Mouse (Mus musculus): Measurements from ENCODE around the gene Srarp. TPM values are rescaled to one million over a fixed set of nuclear protein-coding genes. Genes with fewer than 3 reads are reported as not detected.
A peak's percentile ranks its signal among the peaks of the same experiment; 100 is the strongest.

Gene Srarp
- total and polyA plus RNA-seq, 3 experiments, result 0.94 to 2.2 (median 1.6) TPM

DNA sequence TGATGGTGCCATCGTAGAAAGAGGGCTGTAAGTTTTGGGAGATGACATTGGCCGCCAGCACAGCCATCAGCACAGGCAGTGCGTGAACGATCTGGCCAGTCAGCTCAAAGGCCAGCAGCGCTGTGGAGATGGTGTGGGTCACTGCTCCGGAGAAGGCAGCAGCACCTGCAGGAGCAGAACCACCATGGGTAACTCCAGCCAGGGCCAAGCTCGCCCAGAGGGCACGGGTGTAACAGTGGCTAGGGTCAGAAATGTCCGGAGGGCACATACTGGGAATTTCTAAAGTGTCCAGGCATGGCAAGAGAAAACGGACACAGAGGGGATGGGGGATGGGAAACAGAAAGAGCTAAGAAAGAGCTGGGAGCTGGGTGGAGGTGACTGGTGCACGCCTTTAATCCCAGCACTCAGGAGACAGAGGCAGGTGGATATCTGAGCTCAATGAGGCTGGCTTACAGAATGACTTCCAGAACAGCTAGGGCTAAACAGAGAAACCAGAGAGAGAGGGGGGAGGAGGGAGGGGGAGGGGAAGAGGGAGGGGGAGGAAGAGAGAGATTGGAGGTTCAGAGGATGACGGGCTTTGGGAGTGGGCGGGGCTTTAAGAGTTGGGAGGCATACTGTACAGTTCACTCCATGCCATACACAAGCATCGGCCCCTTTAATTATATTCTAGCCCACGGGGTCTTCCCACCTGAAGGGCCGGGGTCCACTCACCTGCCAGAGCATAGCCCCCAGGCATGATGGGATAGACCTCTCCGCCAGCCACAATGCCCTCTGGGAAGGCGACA is 46.3 kb downstream of the Srarp start:
- Histone ChIP-seq H3K36me3 (ENCODE audit: control insufficient read depth, insufficient read depth, low read length) (no peaks in the 10 kb centered on the region), H3K27ac (no peak overlapping the region), H3K4me1 (ENCODE audit: control insufficient read depth, insufficient read depth, low read length) (no peaks in the 10 kb centered on the region; the same call in 1 of the 2 replicates), H3K4me3 (no peak overlapping the region), H3K79me2 (replicated peaks; ENCODE audit: control insufficient read depth, insufficient read depth, low read length) (no peaks in the 10 kb centered on the region), H3K27me3 (ENCODE audit: control insufficient read depth, insufficient read depth, low read length) (no peaks in the 10 kb centered on the region), H3K9ac (ENCODE audit: low read depth, low read length) (no peak overlapping the region)
- no peak for DNase-seq
- intact Hi-C loops (cut with DNase I), result loop anchor here (5.0 kb wide), 1 partner anchor 468 kb away; no protein-coding TSS in a partner anchor
- no peak for TF ChIP-seq EP300 (IDR thresholded peaks at IDR 0.05; ENCODE audit: insufficient read depth, low read depth, low read length)
- no peak for TF ChIP-seq CTCF (IDR thresholded peaks at IDR 0.05)
- TF ChIP-seq POLR2A (IDR thresholded peaks at IDR 0.05; ENCODE audit: insufficient read depth, low read depth, low read length), result no peak
- 70% methylated on average over 18 of the region's 18 CpGs for WGBS

DNA sequence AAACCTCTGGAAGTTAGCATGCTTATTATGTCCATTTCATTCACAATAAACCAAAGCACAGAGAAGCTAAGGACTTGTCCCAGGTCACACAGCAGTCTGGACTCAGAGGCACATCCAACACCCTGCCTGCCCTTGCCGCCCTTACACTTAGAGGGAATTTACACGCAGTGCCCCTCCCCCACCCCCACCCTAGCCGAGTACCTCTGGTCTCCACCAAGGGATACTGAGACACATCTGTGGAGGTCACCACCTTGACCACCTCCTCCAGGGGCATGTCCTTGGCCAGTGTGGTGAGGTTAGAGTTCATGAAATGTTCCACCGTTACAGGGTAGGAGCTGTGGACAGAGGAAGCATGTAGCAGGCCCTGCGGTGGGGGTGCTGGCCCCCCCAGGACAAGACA is 48.0 kb downstream of the Srarp start:
- Histone ChIP-seq H3K36me3 (ENCODE audit: control insufficient read depth, insufficient read depth, low read length) (no peaks in the 10 kb centered on the region), H3K27ac (no peak overlapping the region), H3K27me3 (ENCODE audit: control insufficient read depth, insufficient read depth, low read length) (no peaks in the 10 kb centered on the region), H3K9ac (ENCODE audit: low read depth, low read length) (no peak overlapping the region), H3K4me3 (no peak overlapping the region), H3K4me1 (ENCODE audit: control insufficient read depth, insufficient read depth, low read length) (no peaks in the 10 kb centered on the region; the same call in 1 of the 2 replicates), H3K79me2 (replicated peaks; ENCODE audit: control insufficient read depth, insufficient read depth, low read length) (no peaks in the 10 kb centered on the region)
- intact Hi-C loops (cut with DNase I), result loop anchor here (5.0 kb wide), 1 partner anchor 469 kb away; no protein-coding TSS in a partner anchor
- WGBS, result 60% methylated on average over 5 of the region's 5 CpGs
- DNase-seq, result no peak
- TF ChIP-seq CTCF (IDR thresholded peaks at IDR 0.05) (no peak), EP300 (IDR thresholded peaks at IDR 0.05; ENCODE audit: insufficient read depth, low read depth, low read length) (no peak), POLR2A (IDR thresholded peaks at IDR 0.05; ENCODE audit: insufficient read depth, low read depth, low read length) (no peak)

DNA sequence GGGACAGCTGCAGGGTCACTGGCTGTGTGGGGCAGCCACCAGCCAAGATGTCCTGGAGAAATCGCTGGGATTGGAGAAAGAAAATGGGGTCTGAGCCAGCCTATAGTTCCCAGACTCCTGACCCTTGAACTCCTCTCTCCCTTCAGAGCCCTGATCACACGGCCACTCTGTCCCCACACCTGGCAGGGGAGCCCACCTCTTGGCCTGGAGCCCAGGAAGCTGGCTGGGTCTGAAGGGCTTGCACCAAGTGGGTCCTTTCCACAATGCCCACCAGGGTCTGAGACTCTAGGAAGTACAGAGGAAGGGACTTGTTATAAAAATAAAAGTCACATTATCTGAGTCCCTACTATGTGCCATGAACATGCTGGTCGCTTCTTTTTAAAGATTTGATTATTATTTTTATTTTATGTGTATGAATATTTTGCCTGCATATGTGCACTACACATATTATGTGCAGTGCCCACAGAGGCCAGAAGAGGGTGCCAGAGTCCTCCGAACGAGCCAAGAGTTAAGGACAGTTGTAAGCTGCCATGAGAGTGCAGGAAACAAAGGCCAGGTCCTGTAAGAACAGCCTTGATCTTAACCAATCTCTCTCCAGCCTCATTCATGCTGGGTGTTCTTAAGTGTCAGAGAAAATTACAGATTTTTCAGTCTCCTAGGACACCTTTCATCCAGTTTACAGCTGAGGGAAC is 48.7 kb downstream of the Srarp start:
- Histone ChIP-seq H3K9ac (ENCODE audit: low read depth, low read length) (no peak overlapping the region), H3K4me1 (ENCODE audit: control insufficient read depth, insufficient read depth, low read length) (no peaks in the 10 kb centered on the region; the same call in 1 of the 2 replicates), H3K36me3 (ENCODE audit: control insufficient read depth, insufficient read depth, low read length) (no peaks in the 10 kb centered on the region), H3K27me3 (ENCODE audit: control insufficient read depth, insufficient read depth, low read length) (peaks cover 2% of the 10 kb centered on the region), H3K27ac (no peak overlapping the region), H3K4me3 (no peak overlapping the region), H3K79me2 (replicated peaks; ENCODE audit: control insufficient read depth, insufficient read depth, low read length) (no peaks in the 10 kb centered on the region)
- TF ChIP-seq POLR2A (IDR thresholded peaks at IDR 0.05; ENCODE audit: insufficient read depth, low read depth, low read length), result no peak
- 0 out of 2 replicates have a peak, but pooled peaks have one; percentile 36 for TF ChIP-seq EP300 (IDR thresholded peaks at IDR 0.05; ENCODE audit: insufficient read depth, low read depth, low read length)
- peak; percentile 88 for TF ChIP-seq CTCF (IDR thresholded peaks at IDR 0.05)
- intact Hi-C loops (cut with DNase I), result loop anchor here (5.0 kb wide), 1 partner anchor 470 kb away; no protein-coding TSS in a partner anchor
- peak; percentile 63 to 81 for DNase-seq
- WGBS, result 23% methylated on average over 5 of the region's 5 CpGs

DNA sequence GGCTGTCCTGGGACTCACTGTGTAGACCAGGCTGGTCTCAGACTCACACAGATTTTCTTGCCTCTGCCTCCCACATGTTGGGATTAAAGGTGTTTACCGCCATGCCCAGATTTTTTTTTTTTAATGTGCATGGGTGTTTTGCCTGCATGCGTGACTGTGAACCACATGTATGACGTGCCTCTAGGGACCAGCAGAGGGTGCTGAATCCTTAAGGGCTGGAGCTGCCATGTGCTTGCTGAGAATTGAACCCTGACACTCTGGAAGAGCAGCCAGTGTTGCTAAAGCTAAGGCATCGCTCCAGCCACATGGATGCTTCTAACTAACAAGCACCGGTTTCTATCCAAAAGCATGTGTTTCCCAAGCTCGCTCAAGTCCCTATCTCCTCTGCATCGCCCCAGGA is 49.8 kb downstream of the Srarp start:
- no peak overlapping the region for H3K27ac ChIP-seq
- no peaks in the 10 kb centered on the region for H3K36me3 ChIP-seq (ENCODE audit: control insufficient read depth, insufficient read depth, low read length)
- TF ChIP-seq POLR2A (IDR thresholded peaks at IDR 0.05; ENCODE audit: insufficient read depth, low read depth, low read length), result no peak
- no peaks in the 10 kb centered on the region; the same call in 1 of the 2 replicates for H3K4me1 ChIP-seq (ENCODE audit: control insufficient read depth, insufficient read depth, low read length)
- no peak overlapping the region for H3K4me3 ChIP-seq
- DNase-seq, result no peak
- intact Hi-C loops (cut with DNase I), result loop anchor here (5.0 kb wide), 1 partner anchor 471 kb away; no protein-coding TSS in a partner anchor
- WGBS, result 72% methylated on average over 7 of the region's 7 CpGs
- H3K27me3 ChIP-seq (ENCODE audit: control insufficient read depth, insufficient read depth, low read length), result peaks cover 3% of the 10 kb centered on the region
- no peaks in the 10 kb centered on the region for H3K79me2 ChIP-seq (replicated peaks; ENCODE audit: control insufficient read depth, insufficient read depth, low read length)
- no peak overlapping the region for H3K9ac ChIP-seq (ENCODE audit: low read depth, low read length)

DNA sequence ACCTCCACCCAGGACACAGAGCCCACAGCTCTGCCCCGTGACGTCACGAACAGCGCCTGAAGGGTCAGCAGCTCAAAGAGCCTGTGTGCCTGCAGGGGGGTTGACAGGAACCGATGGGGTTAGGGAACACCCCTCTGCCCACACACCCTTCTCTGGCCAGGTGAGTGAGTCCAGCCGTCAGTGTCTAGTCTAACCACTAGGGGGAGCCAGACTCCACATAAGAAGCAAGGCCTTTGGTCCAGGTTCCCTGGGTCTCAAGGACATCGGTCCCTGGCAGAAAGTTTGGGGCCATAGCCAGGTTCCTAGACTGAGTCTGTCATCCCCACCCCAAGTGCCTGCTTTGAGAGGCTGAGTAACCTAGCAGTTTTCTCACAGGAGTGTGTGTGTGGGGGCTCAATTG is 50.6 kb downstream of the Srarp start:
- Histone ChIP-seq H3K27me3 (ENCODE audit: control insufficient read depth, insufficient read depth, low read length) (peaks cover 3% of the 10 kb centered on the region), H3K79me2 (replicated peaks; ENCODE audit: control insufficient read depth, insufficient read depth, low read length) (no peaks in the 10 kb centered on the region), H3K9ac (ENCODE audit: low read depth, low read length) (no peak overlapping the region), H3K36me3 (ENCODE audit: control insufficient read depth, insufficient read depth, low read length) (no peaks in the 10 kb centered on the region), H3K4me1 (ENCODE audit: control insufficient read depth, insufficient read depth, low read length) (no peaks in the 10 kb centered on the region; the same call in 1 of the 2 replicates), H3K4me3 (no peak overlapping the region), H3K27ac (no peak overlapping the region)
- intact Hi-C loops (cut with DNase I), result loop anchor here (5.0 kb wide), 1 partner anchor 472 kb away; no protein-coding TSS in a partner anchor
- DNase-seq, result peak; percentile 28 to 49
- WGBS, result 2% methylated on average over 7 of the region's 7 CpGs
- TF ChIP-seq EP300 (IDR thresholded peaks at IDR 0.05; ENCODE audit: insufficient read depth, low read depth, low read length) (0 out of 2 replicates have a peak, but pooled peaks have one; percentile 33), POLR2A (IDR thresholded peaks at IDR 0.05; ENCODE audit: insufficient read depth, low read depth, low read length) (no peak), CTCF (IDR thresholded peaks at IDR 0.05) (peak; percentile 89)

Other genes starting within 250 kb of the Srarp start
- under 1 TPM; 0.42 to 0.52 TPM for gene Rsg1, start 222.1 kb downstream of the Srarp start, total RNA-seq (2021)
- 0.88 and 1.1 TPM in 2 replicates for gene Rsg1, start 222.1 kb downstream of the Srarp start, polyA plus RNA-seq (2012; rRNA removed)
- 10 to 100 TPM; 37.7 to 40.1 TPM for gene Arhgef19, start 196.6 kb downstream of the Srarp start, total RNA-seq (2021)
- 22.4 and 39.6 TPM in 2 replicates for gene Arhgef19, start 196.6 kb downstream of the Srarp start, polyA plus RNA-seq (2012; rRNA removed)
- 1 to 10 TPM; 5.5 to 7.7 TPM for gene Epha2, start 134.9 kb downstream of the Srarp start, total RNA-seq (2021)
- 7.0 and 8.7 TPM in 2 replicates for gene Epha2, start 134.9 kb downstream of the Srarp start, polyA plus RNA-seq (2012; rRNA removed)
- 1 to 10 TPM; 2.0 to 2.2 TPM for gene Fam131c, start 67.9 kb downstream of the Srarp start, total RNA-seq (2021)
- gene Fam131c, start 67.9 kb downstream of the Srarp start, polyA plus RNA-seq (2012; rRNA removed), result 0.29 and 2.9 TPM in 2 replicates
- gene Clcnka, start 37.4 kb downstream of the Srarp start, total RNA-seq (2021), result not detected
- gene Clcnka, start 37.4 kb downstream of the Srarp start, polyA plus RNA-seq (2012; rRNA removed), result 0.04 TPM in 1 of 2 replicates, not detected in the other
- gene Clcnkb, start 20.1 kb downstream of the Srarp start, total RNA-seq (2021), result under 1 TPM; 0.43 to 0.57 TPM
- gene Clcnkb, start 20.1 kb downstream of the Srarp start, polyA plus RNA-seq (2012; rRNA removed), result 2.1 and 4.6 TPM in 2 replicates
- gene Hspb7, start 15.3 kb downstream of the Srarp start, total RNA-seq (2021), result 1,000 to 10,000 TPM; 1,066 to 1,498 TPM
- gene Hspb7, start 15.3 kb downstream of the Srarp start, polyA plus RNA-seq (2012; rRNA removed), result 973 and 1,028 TPM in 2 replicates
- 10 to 100 TPM; 22.9 to 26.4 TPM for gene Zbtb17, start 8.5 kb upstream of the Srarp start, total RNA-seq (2021)
- gene Zbtb17, start 8.5 kb upstream of the Srarp start, polyA plus RNA-seq (2012; rRNA removed), result 23.3 and 29.9 TPM in 2 replicates
- 10 to 100 TPM; 28.0 to 28.9 TPM for gene Spen, start 102.5 kb upstream of the Srarp start, total RNA-seq (2021)
- gene Spen, start 102.5 kb upstream of the Srarp start, polyA plus RNA-seq (2012; rRNA removed), result 10.7 and 11.5 TPM in 2 replicates
- 100 to 1,000 TPM; 236 to 263 TPM for gene Fblim1, start 170.0 kb upstream of the Srarp start, total RNA-seq (2021)
- gene Fblim1, start 170.0 kb upstream of the Srarp start, polyA plus RNA-seq (2012; rRNA removed), result 297 and 303 TPM in 2 replicates
- gene Tmem82, start 182.5 kb upstream of the Srarp start, total RNA-seq (2021), result 10 to 100 TPM; 16.5 to 20.2 TPM
- gene Tmem82, start 182.5 kb upstream of the Srarp start, polyA plus RNA-seq (2012; rRNA removed), result 35.5 and 36.6 TPM in 2 replicates
- 100 to 1,000 TPM; 118 to 132 TPM for gene Slc25a34, start 187.7 kb upstream of the Srarp start, total RNA-seq (2021)
- 183 and 258 TPM in 2 replicates for gene Slc25a34, start 187.7 kb upstream of the Srarp start, polyA plus RNA-seq (2012; rRNA removed)
- gene Plekhm2, start 228.8 kb upstream of the Srarp start, total RNA-seq (2021), result 100 to 1,000 TPM in 1 of 2 experiments, 10 to 100 TPM in 1; 95.2 to 126 TPM
- 111 and 144 TPM in 2 replicates for gene Plekhm2, start 228.8 kb upstream of the Srarp start, polyA plus RNA-seq (2012; rRNA removed)
- gene Rsc1a1, start 249.5 kb upstream of the Srarp start, total RNA-seq (2021), result not detected
- 4.6 and 8.8 TPM in 2 replicates for gene Rsc1a1, start 249.5 kb upstream of the Srarp start, polyA plus RNA-seq (2012; rRNA removed)

All from heart, adult 2 months (tissue).